Comparison of ENCODE assay signal across 8 mouse cellular contexts in the genomic region with DNA sequence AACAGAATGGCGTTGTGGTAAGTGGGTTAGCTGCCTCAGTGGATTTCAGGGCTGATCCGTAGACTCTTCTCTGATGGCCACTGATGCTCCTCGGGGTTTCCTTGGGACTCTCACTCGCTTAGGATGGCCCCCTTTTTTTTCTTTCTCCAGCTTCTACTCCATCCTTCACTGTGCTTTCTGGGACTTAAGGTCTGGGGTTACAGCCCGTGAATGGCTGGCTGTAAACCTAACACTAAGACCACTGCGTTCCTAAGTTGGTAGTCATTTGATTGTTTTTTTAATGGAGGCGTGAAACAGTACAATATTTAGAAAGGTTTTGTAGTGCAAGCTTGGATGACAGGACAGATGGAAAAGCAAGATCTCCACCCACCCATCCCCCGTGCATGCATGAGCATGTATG. TPM values are rescaled to one million over a fixed set of nuclear protein-coding genes. Genes with fewer than 3 reads are reported as not detected.
A peak's percentile ranks its signal among the peaks of the same experiment; 100 is the strongest.
DNase-seq lines count a peak whose midpoint lies in the region; ATAC-seq and TF ChIP-seq lines count a peak whose summit lies in the region.

No protein-coding gene starts in this region.

- no peaks in the 10 kb centered on the region for H3K4me1 ChIP-seq in neural tube, embryonic 11.5 days (ENCODE audit: control insufficient read depth, insufficient read depth, low read length)
- peaks cover 12% of the 10 kb centered on the region for H3K4me1 ChIP-seq in limb, embryonic 15.5 days
- no peaks in the 10 kb centered on the region; the same call in 1 of the 2 replicates for H3K4me1 ChIP-seq in stomach, postnatal 0 days (replicated peaks; ENCODE audit: control insufficient read depth, insufficient read depth)

- H3K36me3 ChIP-seq in neural tube, embryonic 11.5 days (ENCODE audit: control insufficient read depth, insufficient read depth, low read length): no peaks in the 10 kb centered on the region
- no peaks in the 10 kb centered on the region for H3K36me3 ChIP-seq in limb, embryonic 15.5 days
- H3K36me3 ChIP-seq in stomach, postnatal 0 days (ENCODE audit: control insufficient read depth, insufficient read depth, low read length): no peaks in the 10 kb centered on the region

- H3K27me3 ChIP-seq in neural tube, embryonic 11.5 days (ENCODE audit: control insufficient read depth, insufficient read depth, low read length): no peaks in the 10 kb centered on the region
- H3K27me3 ChIP-seq in limb, embryonic 15.5 days: no peaks in the 10 kb centered on the region
- no peaks in the 10 kb centered on the region for H3K27me3 ChIP-seq in stomach, postnatal 0 days (ENCODE audit: control insufficient read depth, insufficient read depth, low read length)

- ATAC-seq in neural tube, embryonic 11.5 days (ENCODE audit: insufficient read depth, low FRiP score, low TSS enrichment): no peak
- ATAC-seq in limb, embryonic 15.5 days (ENCODE audit: insufficient number of reproducible peaks, low FRiP score, low TSS enrichment, low read depth): no peak
- ATAC-seq in stomach, postnatal 0 days (ENCODE audit: low FRiP score, low TSS enrichment): no peak
- no peak for ATAC-seq in frontal cortex, adult (ENCODE audit: low TSS enrichment)

- no peak for TF ChIP-seq EP300 in stomach, postnatal 0 days (optimal IDR thresholded peaks at IDR 0.05)

- peak; percentile 27 for DNase-seq in cerebellum, adult 11-12 months
- DNase-seq in cerebellum, postnatal 10 days: no peak
- no peak for DNase-seq in neural tube, embryonic 11.5 days (ENCODE audit: low spot score)
- DNase-seq in neural tube, embryonic 10.5 days (ENCODE audit: extremely low spot score, low spot score): no peak
- DNase-seq in stomach, postnatal 0 days (ENCODE audit: low spot score): no peak
- no peak for DNase-seq in adrenal gland, adult 2 months

- H3K9me3 ChIP-seq in neural tube, embryonic 11.5 days (ENCODE audit: control insufficient read depth, low read length): no peaks in the 10 kb centered on the region
- no peaks in the 10 kb centered on the region for H3K9me3 ChIP-seq in limb, embryonic 15.5 days
- no peaks in the 10 kb centered on the region for H3K9me3 ChIP-seq in stomach, postnatal 0 days (ENCODE audit: control insufficient read depth, low read length)

- H3K27ac ChIP-seq in neural tube, embryonic 11.5 days (ENCODE audit: low read depth, low read length): no peak overlapping the region
- H3K27ac ChIP-seq in limb, embryonic 15.5 days: peak overlapping the region; percentile 44; the same call in 1 of the 2 replicates
- H3K27ac ChIP-seq in stomach, postnatal 0 days (replicated peaks): no peak overlapping the region

- no peak for TF ChIP-seq CTCF in stomach, postnatal 0 days (IDR thresholded peaks at IDR 0.05; ENCODE audit: low read depth)

- H3K4me2 ChIP-seq in neural tube, embryonic 11.5 days (ENCODE audit: low read depth): peak overlapping the region; percentile 70
- peak overlapping the region; percentile 81 for H3K4me2 ChIP-seq in limb, embryonic 15.5 days
- peak overlapping the region; percentile 82 for H3K4me2 ChIP-seq in stomach, postnatal 0 days (replicated peaks; ENCODE audit: low read depth)

- H3K9ac ChIP-seq in neural tube, embryonic 11.5 days (ENCODE audit: low read length): peak overlapping the region; percentile 68
- H3K9ac ChIP-seq in limb, embryonic 15.5 days: peak overlapping the region; percentile 54
- no peak overlapping the region for H3K9ac ChIP-seq in stomach, postnatal 0 days (ENCODE audit: low read length)

- 21% methylated on average over 8 of the region's 8 CpGs for WGBS in neural tube, embryonic 11.5 days
- WGBS in limb, embryonic 15.5 days: 19% methylated on average over 8 of the region's 8 CpGs
- 24% methylated on average over 8 of the region's 8 CpGs for WGBS in stomach, postnatal 0 days

- peak overlapping the region; percentile 79 for H3K4me3 ChIP-seq in neural tube, embryonic 11.5 days (ENCODE audit: low read depth, low read length)
- peak overlapping the region; percentile 74 for H3K4me3 ChIP-seq in limb, embryonic 15.5 days
- peak overlapping the region; percentile 88; the same call in 1 of the 2 replicates for H3K4me3 ChIP-seq in stomach, postnatal 0 days (ENCODE audit: low read depth, low read length)

RNA-seq across cellular contexts. Expression of a gene that starts 0.9 kb away (rescaled TPM):
- polyA plus RNA-seq in neural tube, embryonic 11.5 days (2014; fragmentation: Nextera tagmentation; extraction: Ambion mirVana): 55.0 and 58.8 TPM in 2 replicates
- polyA plus RNA-seq in limb, embryonic 15.5 days (2015; fragmentation: Nextera tagmentation; extraction: Ambion mirVana): 44.2 and 47.4 TPM in 2 replicates
- polyA plus RNA-seq in stomach, postnatal 0 days (2015; fragmentation: Nextera tagmentation; extraction: Ambion mirVana): 26.0 and 27.7 TPM in 2 replicates
- total RNA-seq in adrenal gland, adult 2 months (2021): 10 to 100 TPM; 25.6 to 26.9 TPM
- polyA plus RNA-seq in adrenal gland, adult 2 months (2012; rRNA removed): 47.5 and 51.4 TPM in 2 replicates

RNA-seq across cellular contexts. Expression of a gene that starts 52.5 kb away (rescaled TPM):
- 78.7 and 82.7 TPM in 2 replicates for polyA plus RNA-seq in neural tube, embryonic 11.5 days (2014; fragmentation: Nextera tagmentation; extraction: Ambion mirVana)
- polyA plus RNA-seq in limb, embryonic 15.5 days (2015; fragmentation: Nextera tagmentation; extraction: Ambion mirVana): 73.8 and 85.0 TPM in 2 replicates
- 141 and 150 TPM in 2 replicates for polyA plus RNA-seq in stomach, postnatal 0 days (2015; fragmentation: Nextera tagmentation; extraction: Ambion mirVana)
- 100 to 1,000 TPM; 134 to 232 TPM for total RNA-seq in adrenal gland, adult 2 months (2021)
- polyA plus RNA-seq in adrenal gland, adult 2 months (2012; rRNA removed): 220 and 262 TPM in 2 replicates
